Mouse (Mus musculus) limb, embryonic 12.5 days (tissue): ENCODE data around the gene Tmprss13. TPM values are rescaled to one million over a fixed set of nuclear protein-coding genes. Genes with fewer than 3 reads are reported as not detected.

ENCODE experiments used
- ATAC-seq: fragments of 200-750 bp; cut with Nextera tagmentation; 2 replicates; pipeline ENCODE4 v1.8.0; 2017; ENCODE audit warnings: low read depth, moderate TSS enrichment; ENCODE audit not compliant: insufficient number of reproducible peaks, insufficient read depth, low FRiP score, low TSS enrichment
- H3K27ac ChIP-seq: fragments of 300-500 bp; sonication (generic); 2 replicates; pipeline ENCODE4 v1.5.1; 2016; ENCODE audit warnings: mild to moderate bottlenecking, moderate library complexity
- H3K27me3 ChIP-seq: fragments of 300-500 bp; sonication (generic); 2 replicates; pipeline ENCODE4 v1.6.1; 2016; ENCODE audit warnings: mild to moderate bottlenecking, moderate library complexity
- H3K36me3 ChIP-seq: fragments of 300-500 bp; sonication (generic); 2 replicates; pipeline ENCODE4 v1.6.1; 2016; ENCODE audit warnings: mild to moderate bottlenecking, moderate library complexity
- H3K4me1 ChIP-seq: fragments of 300-500 bp; sonication (generic); replicated peaks from 2 replicates; pipeline ENCODE4 v1.6.1; 2016
- H3K4me2 ChIP-seq: fragments of 300-500 bp; sonication (generic); 2 replicates; pipeline ENCODE4 v1.6.1; 2016; ENCODE audit warnings: mild to moderate bottlenecking, moderate library complexity
- H3K4me3 ChIP-seq: fragments of 300-500 bp; sonication (generic); replicated peaks from 2 replicates; pipeline ENCODE4 v1.5.1; 2016; ENCODE audit warnings: mild to moderate bottlenecking
- H3K9ac ChIP-seq: fragments of 300-500 bp; sonication (generic); replicated peaks from 2 replicates; pipeline ENCODE4 v1.6.1; 2016; ENCODE audit warnings: mild to moderate bottlenecking, moderate library complexity
- H3K9me3 ChIP-seq: fragments of 300-500 bp; sonication (generic); 2 replicates; pipeline ENCODE4 v1.6.1; 2016; ENCODE audit warnings: mild to moderate bottlenecking, moderate library complexity
- WGBS: fragments of 180-500 bp; shearing (Covaris S2); methylation state at CpG from one replicate; pipeline ENCODE4 v1.1.7; 2016; 5-methylcytosine and 5-hydroxymethylcytosine counted together
- polyA plus RNA-seq: library from polyadenylated mRNA; unstranded; fragments of >200 nt; fragmentation: Nextera tagmentation; extraction: Ambion mirVana; gene quantifications from 2 replicates; pipeline ENCODE4 v1.2.1, GENCODE M21; 2016

The Tmprss13 gene
- polyA plus RNA-seq, 1 experiment from 2014 or later, result 0.51 TPM

DNA sequence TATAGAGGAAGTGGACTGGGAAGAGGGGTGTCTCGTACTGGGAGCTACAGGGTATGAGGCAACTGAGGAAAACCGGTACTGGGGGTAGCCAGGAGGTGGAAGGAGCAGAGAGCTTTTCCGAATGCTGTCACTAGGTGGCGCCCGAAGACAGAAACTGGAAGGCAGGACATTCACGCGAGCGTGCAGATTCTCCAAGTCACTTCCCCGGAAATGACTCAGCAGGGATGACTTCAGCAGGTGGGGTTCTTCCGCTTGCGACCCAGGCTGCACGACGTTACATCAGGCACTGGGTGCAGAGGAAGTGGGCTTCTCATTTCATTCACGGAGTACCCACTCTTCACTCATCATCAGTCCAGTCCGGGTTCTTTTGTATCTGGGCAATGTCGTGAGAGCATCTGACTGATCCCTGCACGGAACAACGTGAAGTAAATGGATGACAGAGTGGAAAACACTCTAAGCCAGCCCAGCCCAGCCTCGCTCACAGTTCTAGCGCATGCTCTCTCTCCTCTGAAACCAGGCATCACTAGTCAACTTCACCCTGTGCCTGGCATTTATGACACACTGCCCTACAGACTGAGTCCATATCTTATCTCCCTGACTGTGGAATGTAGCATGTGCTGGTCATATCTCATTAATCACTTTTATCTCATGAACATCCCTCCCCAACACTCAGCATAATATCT lies 18.3 kb upstream of the Tmprss13 start:
- H3K27ac ChIP-seq, result no peak overlapping the region
- WGBS, result 20% methylated on average over 20 of the region's 20 CpGs
- ATAC-seq, result peak; percentile 74

DNA sequence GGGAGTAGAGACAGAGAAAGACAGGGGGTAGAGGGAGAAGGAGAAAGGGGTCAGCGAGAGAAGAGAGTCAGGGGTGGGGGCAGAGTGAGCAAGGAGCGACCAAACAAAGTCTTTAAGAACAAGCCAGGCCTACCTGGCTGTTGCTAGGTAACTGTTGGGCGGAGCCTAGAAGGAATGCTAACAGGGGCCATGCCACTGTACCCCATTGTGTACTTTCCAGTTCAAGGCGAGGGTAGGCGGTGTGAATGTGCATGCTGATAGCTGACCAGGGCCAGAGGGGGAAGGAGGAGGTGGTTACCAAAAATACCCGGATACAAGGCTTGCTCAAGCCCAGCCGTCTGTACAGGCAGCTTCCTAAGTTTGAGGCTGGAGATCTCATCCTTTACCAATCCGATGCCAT lies 17.1 kb upstream of the Tmprss13 start:
- no peak overlapping the region for H3K27ac ChIP-seq
- no peaks in the 10 kb centered on the region; the same call in 1 of the 2 replicates for H3K27me3 ChIP-seq
- H3K4me3 ChIP-seq, result no peak overlapping the region
- WGBS, result 93% methylated on average over 8 of the region's 8 CpGs
- H3K4me2 ChIP-seq, result no peak overlapping the region
- no peaks in the 10 kb centered on the region for H3K36me3 ChIP-seq
- no peaks in the 10 kb centered on the region for H3K4me1 ChIP-seq
- no peak for ATAC-seq
- H3K9me3 ChIP-seq, result 0 out of 2 replicates have a peak, but pooled peaks cover 4% of the 10 kb centered on the region
- no peak overlapping the region for H3K9ac ChIP-seq

More for the DNA sequence above, 18.3 kb upstream of the Tmprss13 start:
- Histone ChIP-seq H3K27me3 (no peaks in the 10 kb centered on the region; the same call in 1 of the 2 replicates), H3K9me3 (0 out of 2 replicates have a peak, but pooled peaks cover 4% of the 10 kb centered on the region), H3K9ac (no peak overlapping the region), H3K4me3 (peak overlapping the region; percentile 28), H3K4me2 (peak overlapping the region; percentile 59), H3K4me1 (no peaks in the 10 kb centered on the region), H3K36me3 (no peaks in the 10 kb centered on the region)

DNA sequence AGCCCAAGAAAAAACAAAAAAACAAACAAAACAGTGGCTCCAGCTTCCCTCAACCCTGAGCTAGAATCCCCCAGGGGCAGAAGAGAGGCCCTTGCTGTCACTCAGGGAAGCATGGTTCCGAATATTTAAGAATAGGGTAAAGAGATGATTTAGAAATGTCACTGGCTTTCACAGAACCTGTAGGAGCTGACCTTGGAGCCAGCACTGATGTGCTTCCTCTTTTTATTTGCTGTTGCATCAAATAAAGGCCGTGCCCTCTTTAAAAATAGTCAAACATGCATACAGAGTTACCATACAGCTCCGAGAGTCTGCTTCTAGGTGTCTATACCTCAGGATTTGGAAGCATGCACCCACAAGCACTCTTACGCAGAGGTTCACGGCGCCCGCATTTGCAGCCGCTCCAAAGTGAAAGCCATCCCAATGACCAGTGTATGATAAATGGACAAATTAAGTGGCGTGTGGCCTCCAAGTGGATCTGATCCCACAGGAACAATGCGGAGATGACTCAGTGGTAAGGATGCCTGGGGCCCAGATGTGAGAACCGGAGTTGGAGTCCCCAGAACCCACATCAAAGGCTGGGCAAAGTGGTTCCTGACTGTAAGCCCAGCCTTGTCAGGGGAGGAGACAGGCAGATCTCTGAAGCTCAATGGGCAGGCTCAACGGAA lies 12.0 kb upstream of the Tmprss13 start:
- H3K4me3 ChIP-seq, result no peak overlapping the region
- H3K9ac ChIP-seq, result no peak overlapping the region
- H3K9me3 ChIP-seq, result no peaks in the 10 kb centered on the region
- no peaks in the 10 kb centered on the region; the same call in 1 of the 2 replicates for H3K27me3 ChIP-seq
- no peak overlapping the region for H3K27ac ChIP-seq
- no peaks in the 10 kb centered on the region for H3K36me3 ChIP-seq
- ATAC-seq, result no peak
- WGBS, result 82% methylated on average over 12 of the region's 12 CpGs
- H3K4me1 ChIP-seq, result no peaks in the 10 kb centered on the region
- no peak overlapping the region for H3K4me2 ChIP-seq

DNA sequence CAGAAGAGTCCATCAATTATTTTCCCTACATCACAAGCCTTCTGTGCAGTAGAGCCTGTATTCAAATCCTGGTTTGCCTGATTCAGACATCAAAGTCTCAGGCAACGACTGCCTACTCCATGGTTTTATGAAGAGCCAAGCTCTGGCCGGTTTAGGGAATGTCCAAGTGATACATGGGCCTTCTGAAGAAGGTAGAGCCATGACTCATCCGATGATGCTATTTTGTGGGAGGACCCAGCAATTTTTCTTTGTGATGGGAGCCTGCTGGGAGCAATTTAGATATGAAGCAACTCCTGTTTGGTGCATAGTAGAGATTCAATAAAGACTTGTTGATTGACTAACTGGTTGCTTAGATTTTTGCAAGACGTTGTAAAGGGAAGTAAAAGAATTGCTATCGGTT lies 10.4 kb upstream of the Tmprss13 start:
- Histone ChIP-seq H3K27ac (no peak overlapping the region), H3K9me3 (no peaks in the 10 kb centered on the region), H3K4me3 (no peak overlapping the region), H3K36me3 (no peaks in the 10 kb centered on the region), H3K27me3 (no peaks in the 10 kb centered on the region; the same call in 1 of the 2 replicates), H3K4me2 (no peak overlapping the region), H3K9ac (no peak overlapping the region), H3K4me1 (no peaks in the 10 kb centered on the region)
- WGBS, result 87% methylated on average over 5 of the region's 5 CpGs
- ATAC-seq, result no peak

DNA sequence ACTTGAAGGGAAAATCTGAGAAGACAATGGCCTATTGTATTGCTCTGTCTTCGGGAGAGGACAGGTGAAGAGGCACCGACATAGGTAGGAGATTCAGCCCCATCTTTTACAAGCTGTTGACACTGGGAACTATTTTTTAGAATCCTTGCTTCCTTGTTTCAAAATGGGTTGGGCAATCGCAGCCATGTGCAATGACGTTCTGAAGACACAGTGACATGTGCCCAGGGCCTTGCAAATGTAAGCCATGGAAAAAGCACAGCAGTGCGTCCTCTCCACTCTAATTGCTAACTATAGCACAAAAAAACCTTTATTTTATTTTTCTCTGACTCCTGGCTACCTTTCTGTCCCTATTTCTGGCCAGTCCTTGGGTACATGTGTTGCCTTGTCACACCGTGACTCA lies 7.0 kb upstream of the Tmprss13 start:
- no peak for ATAC-seq
- WGBS, result 84% methylated on average over 6 of the region's 6 CpGs
- H3K27me3 ChIP-seq, result peaks cover 13% of the 10 kb centered on the region

DNA sequence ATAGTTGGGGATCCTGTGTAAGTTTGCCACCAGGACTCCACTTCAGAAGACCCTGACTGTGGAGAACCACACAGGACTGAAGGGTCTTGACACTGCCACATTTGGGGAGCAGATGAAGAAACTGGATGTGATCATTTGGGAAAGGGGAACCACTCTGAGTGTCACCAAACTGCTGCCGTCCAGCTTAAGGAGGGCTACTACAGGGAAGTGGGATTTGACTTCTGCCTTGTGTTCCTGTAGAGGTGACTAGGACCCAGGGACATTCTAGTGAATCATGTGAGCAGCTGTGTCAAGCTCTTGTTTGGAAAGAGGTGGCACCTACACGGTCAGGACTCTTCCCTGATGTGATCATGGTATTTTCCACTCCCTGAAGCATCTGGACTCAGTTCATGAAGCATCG lies 5.0 kb upstream of the Tmprss13 start:
- Histone ChIP-seq H3K4me1 (no peaks in the 10 kb centered on the region), H3K36me3 (no peaks in the 10 kb centered on the region), H3K4me2 (no peak overlapping the region), H3K9ac (no peak overlapping the region), H3K27me3 (peaks cover 31% of the 10 kb centered on the region), H3K4me3 (no peak overlapping the region), H3K9me3 (no peaks in the 10 kb centered on the region), H3K27ac (no peak overlapping the region)
- ATAC-seq, result no peak
- WGBS, result 78% methylated on average over 3 of the region's 3 CpGs

More for the DNA sequence above, 7.0 kb upstream of the Tmprss13 start:
- Histone ChIP-seq H3K9me3 (no peaks in the 10 kb centered on the region), H3K36me3 (no peaks in the 10 kb centered on the region), H3K4me2 (no peak overlapping the region), H3K4me1 (no peaks in the 10 kb centered on the region), H3K9ac (no peak overlapping the region), H3K4me3 (no peak overlapping the region), H3K27ac (no peak overlapping the region)

DNA sequence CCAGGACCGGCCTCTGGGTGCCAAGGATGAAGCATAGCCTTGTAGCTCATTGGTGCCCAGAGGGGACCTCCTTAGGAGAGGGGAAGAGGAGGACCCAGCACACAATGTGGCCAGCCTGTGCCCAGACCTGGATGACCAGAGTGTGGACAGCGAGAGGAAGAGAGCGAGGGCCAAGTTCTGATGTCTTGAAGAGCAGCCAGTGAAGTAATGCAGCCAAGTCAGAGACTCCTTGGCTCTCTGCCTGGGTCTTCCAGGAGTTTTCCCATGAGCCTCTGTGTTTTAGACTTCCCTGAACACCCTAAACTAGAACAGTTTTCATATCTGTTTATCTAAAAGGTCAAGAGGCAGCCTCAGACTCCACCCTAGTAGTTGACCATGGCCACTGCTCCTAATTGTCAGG lies 1.3 kb upstream of the Tmprss13 start:
- no peaks in the 10 kb centered on the region for H3K4me1 ChIP-seq
- H3K4me2 ChIP-seq, result no peak overlapping the region
- no peak overlapping the region for H3K4me3 ChIP-seq
- peaks cover 42% of the 10 kb centered on the region for H3K27me3 ChIP-seq
- H3K9me3 ChIP-seq, result no peaks in the 10 kb centered on the region
- 81% methylated on average over 3 of the region's 3 CpGs for WGBS
- ATAC-seq, result no peak
- no peaks in the 10 kb centered on the region for H3K36me3 ChIP-seq
- H3K9ac ChIP-seq, result no peak overlapping the region
- no peak overlapping the region for H3K27ac ChIP-seq

DNA sequence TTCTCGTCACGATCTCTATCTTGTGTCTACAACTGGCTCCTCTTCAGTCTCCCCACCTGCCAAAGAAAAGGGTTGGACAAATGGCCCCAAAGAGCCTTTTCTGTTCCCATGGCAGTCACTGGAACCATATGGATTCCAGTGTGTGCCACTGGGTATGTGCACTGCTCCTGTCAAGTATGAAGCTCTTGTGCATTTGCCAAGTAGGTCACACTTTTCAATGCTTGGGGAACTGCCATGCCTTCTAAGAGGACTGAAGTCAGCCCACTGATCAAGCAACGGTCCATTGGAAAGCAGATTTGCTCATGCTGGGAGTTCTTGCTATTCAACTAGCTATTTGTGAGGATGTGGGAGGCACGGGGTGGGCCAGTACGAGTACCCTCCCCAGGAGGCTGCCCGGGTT lies 2.6 kb downstream of the Tmprss13 start:
- no peak overlapping the region for H3K9ac ChIP-seq
- peaks cover 32% of the 10 kb centered on the region for H3K27me3 ChIP-seq
- H3K27ac ChIP-seq, result no peak overlapping the region
- H3K9me3 ChIP-seq, result no peaks in the 10 kb centered on the region
- no peak overlapping the region for H3K4me3 ChIP-seq
- H3K4me2 ChIP-seq, result no peak overlapping the region
- H3K36me3 ChIP-seq, result no peaks in the 10 kb centered on the region
- 86% methylated on average over 6 of the region's 6 CpGs for WGBS
- H3K4me1 ChIP-seq, result no peaks in the 10 kb centered on the region
- no peak for ATAC-seq

DNA sequence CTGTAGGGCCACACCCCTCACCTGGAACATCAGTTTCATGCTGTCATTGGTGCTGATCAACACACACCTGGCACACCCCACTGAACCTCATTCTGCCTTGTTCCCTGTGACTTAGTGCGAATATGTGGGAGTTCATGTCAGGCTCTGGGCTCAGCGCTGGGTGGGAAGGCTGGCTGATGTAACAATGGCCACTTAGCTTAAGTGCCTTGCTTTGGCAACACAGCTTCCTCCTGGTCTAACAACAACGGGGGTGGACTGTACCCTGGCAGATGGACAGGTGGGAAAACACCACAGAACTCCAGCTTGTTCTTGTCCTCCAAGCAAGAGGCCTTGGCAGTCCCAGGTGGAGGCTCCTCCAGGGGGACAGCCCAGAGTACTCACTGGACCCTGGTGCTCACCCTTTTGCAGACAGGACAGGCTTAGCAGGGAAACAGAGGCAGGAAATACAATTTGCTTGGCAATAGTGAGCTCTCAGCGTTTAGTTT lies 3.1 kb downstream of the Tmprss13 start:
- H3K27ac ChIP-seq, result no peak overlapping the region
- no peak overlapping the region for H3K4me2 ChIP-seq
- ATAC-seq, result no peak
- no peak overlapping the region for H3K4me3 ChIP-seq
- 90% methylated on average over 4 of the region's 4 CpGs for WGBS
- no peaks in the 10 kb centered on the region for H3K4me1 ChIP-seq
- peaks cover 28% of the 10 kb centered on the region for H3K27me3 ChIP-seq
- no peaks in the 10 kb centered on the region for H3K36me3 ChIP-seq
- H3K9me3 ChIP-seq, result no peaks in the 10 kb centered on the region
- H3K9ac ChIP-seq, result no peak overlapping the region

DNA sequence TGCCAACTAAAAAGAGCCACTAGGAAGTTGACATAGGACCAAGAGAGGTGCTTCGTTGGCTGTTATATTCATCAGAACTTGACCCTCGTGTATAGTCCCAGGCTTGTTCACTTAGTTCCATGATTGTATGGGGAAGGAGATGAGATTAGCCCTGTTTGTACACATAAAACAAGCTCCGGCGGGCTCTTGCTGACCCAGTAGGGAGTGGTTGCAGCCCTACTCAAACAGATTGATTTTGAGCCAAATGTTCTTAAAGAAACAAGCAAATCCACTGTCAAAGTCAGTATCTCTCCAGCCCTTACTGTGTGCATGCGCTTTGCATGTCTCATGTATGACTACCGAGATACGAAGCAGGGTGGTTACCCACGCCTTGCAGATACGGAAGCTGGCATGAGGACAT lies 7.5 kb downstream of the Tmprss13 start:
- 94% methylated on average over 9 of the region's 9 CpGs for WGBS
- Histone ChIP-seq H3K4me1 (no peaks in the 10 kb centered on the region), H3K9me3 (no peaks in the 10 kb centered on the region), H3K27ac (no peak overlapping the region), H3K27me3 (no peaks in the 10 kb centered on the region), H3K9ac (no peak overlapping the region), H3K36me3 (no peaks in the 10 kb centered on the region), H3K4me2 (no peak overlapping the region), H3K4me3 (no peak overlapping the region)
- ATAC-seq, result no peak

DNA sequence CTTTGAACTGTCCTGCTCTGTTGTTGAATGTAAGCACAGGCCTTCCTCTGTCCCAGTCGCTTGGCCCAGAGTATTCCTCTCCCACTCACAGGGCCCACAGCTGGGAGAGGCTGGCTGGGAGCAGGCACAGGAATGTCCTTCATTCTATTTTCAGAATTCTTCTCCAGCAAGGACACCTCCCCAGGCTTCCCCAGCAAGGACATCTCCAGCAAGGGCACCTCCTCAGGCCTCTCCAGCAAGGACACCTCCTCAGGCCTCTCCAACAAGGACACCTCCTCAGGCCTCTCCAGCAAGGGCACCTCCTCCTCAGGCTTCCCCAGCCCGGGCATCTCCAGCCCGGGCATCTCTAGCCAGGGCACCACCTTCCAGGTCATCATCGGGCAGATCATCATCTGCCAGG lies 9.4 kb downstream of the Tmprss13 start:
- ATAC-seq, result no peak
- no peak overlapping the region for H3K4me2 ChIP-seq
- no peak overlapping the region for H3K4me3 ChIP-seq
- no peaks in the 10 kb centered on the region for H3K27me3 ChIP-seq
- no peaks in the 10 kb centered on the region for H3K36me3 ChIP-seq
- H3K9ac ChIP-seq, result no peak overlapping the region
- no peak overlapping the region for H3K27ac ChIP-seq
- WGBS, result 87% methylated on average over 4 of the region's 4 CpGs
- H3K9me3 ChIP-seq, result no peaks in the 10 kb centered on the region
- H3K4me1 ChIP-seq, result no peaks in the 10 kb centered on the region
